Mouse (Mus musculus) heart, postnatal 0 days (tissue): ENCODE measurements around the gene Fbxo47.

ENCODE experiments used
- CTCF ChIP-seq: IDR thresholded peaks from 2 replicates; pipeline ENCODE4 v1.5.1; 2016; ENCODE audit warnings: antibody characterized with exemption, control low read depth, low read depth
- EP300 ChIP-seq: IDR thresholded peaks from 2 replicates; pipeline ENCODE4 v1.6.1; 2016; ENCODE audit warnings: antibody characterized with exemption, low read depth

DNA sequence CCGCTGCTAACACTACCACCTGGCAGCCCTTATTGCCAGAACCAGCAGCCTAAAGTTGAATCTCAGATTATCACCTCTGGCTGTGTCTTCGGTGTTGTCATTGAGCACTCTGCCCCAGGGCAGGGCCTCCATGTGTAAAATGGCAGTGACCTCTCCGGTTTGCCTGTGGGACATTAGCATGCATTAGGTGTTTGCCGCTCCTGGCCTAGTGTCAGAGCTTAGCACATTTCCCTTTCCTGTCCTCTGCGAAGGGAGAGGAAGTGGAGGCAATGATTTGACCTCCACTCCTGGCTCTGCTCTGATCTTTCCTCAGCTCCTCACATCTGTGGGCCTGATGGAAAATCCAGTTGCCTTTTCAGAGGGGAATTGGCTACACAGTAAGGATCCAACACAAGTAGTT, 64.0 kb downstream of the Fbxo47 start:
- TF ChIP-seq EP300: no peak
- TF ChIP-seq CTCF: no peak
